Mouse (Mus musculus) spleen, adult 2 months (tissue): ENCODE data around the gene Kat6b. TPM values are rescaled to one million over a fixed set of nuclear protein-coding genes. Genes with fewer than 3 reads are reported as not detected.

Experiments
- DNase-seq, 2 experiments: peaks; one replicate each; pipeline versions ENCODE4 v3.0.0 to v3.0.0-alpha.2; 2012 to 2021; ENCODE audit warnings: low spot score in 2 of 2, low read depth in 1 of 2
- H3K27ac ChIP-seq: fragments of 200-500 bp; 2 replicates; pipeline ENCODE4 v1.5.1; 2012; ENCODE audit warnings: low read length, inconsistent platforms; ENCODE audit not compliant: insufficient read depth
- H3K27me3 ChIP-seq: fragments of 200-500 bp; 2 replicates; pipeline ENCODE4 v1.6.1; 2012; ENCODE audit warnings: mild to moderate bottlenecking, moderate library complexity, low read length, inconsistent platforms; ENCODE audit not compliant: control insufficient read depth, insufficient read depth
- H3K36me3 ChIP-seq: fragments of 200-500 bp; 2 replicates; pipeline ENCODE4 v1.6.1; 2012; ENCODE audit warnings: mild to moderate bottlenecking, low read length, inconsistent platforms; ENCODE audit not compliant: control insufficient read depth, insufficient read depth
- H3K4me1 ChIP-seq: fragments of 200-500 bp; 2 replicates; pipeline ENCODE4 v1.6.1; 2011; ENCODE audit warnings: inconsistent platforms; ENCODE audit not compliant: control insufficient read depth, insufficient read depth, insufficient read length
- H3K4me3 ChIP-seq: fragments of 200-500 bp; 2 replicates; pipeline ENCODE4 v1.5.1; 2011; ENCODE audit warnings: mild to moderate bottlenecking, inconsistent platforms; ENCODE audit not compliant: insufficient read depth, insufficient read length; ENCODE audit errors: extremely low read depth
- CTCF ChIP-seq: fragments of 200-500 bp; IDR thresholded peaks from 2 replicates; pipeline ENCODE4 v1.5.1; 2011; ENCODE audit warnings: mild to moderate bottlenecking, inconsistent platforms; ENCODE audit not compliant: insufficient read depth, insufficient read length, insufficient replicate concordance; ENCODE audit errors: extremely low read depth
- POLR2A ChIP-seq: fragments of 200-500 bp; IDR thresholded peaks from 2 replicates; pipeline ENCODE4 v1.6.1; 2011; ENCODE audit warnings: low read depth, low read length, inconsistent platforms
- WGBS: fragments of 180-500 bp; shearing (Covaris S2); methylation state at CpG from one replicate; pipeline ENCODE4 v1.1.7; 2018; 5-methylcytosine and 5-hydroxymethylcytosine counted together
- polyA plus RNA-seq: library from polyadenylated mRNA; depleted of rRNA; stranded (reverse); fragments of >200 nt; gene quantifications from 2 replicates; pipeline ENCODE4 v1.2.3, GENCODE M21; 2012

The Kat6b gene
- polyA plus RNA-seq, 1 experiment = 6.1 TPM

DNA sequence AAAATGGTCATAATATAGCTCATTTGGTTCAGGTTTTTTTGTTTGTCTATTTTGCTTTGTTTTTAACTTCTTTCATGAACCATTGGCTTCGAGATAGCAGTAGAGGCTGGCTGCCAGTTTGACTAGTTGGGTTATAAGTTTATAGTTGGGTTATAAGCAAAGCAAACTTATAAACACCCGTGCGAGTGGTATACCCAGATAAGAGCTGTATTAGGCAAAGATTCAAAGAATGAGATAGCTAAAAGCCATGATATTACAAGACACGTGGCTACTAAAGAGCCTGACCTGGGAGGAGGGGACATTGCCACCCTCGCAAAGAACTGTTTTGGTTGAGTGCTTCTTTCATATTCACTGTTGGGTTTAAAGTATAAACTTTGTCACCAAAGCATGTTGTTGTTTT is 102.6 kb downstream of the Kat6b start:
- TF ChIP-seq CTCF (no peak), POLR2A (no peak)
- DNase-seq = no peak
- Histone ChIP-seq H3K27ac (no peak overlapping the region), H3K4me3 (no peak overlapping the region), H3K4me1 (peaks cover 3% of the 10 kb centered on the region; the same call in 1 of the 2 replicates), H3K36me3 (no peaks in the 10 kb centered on the region), H3K27me3 (no peaks in the 10 kb centered on the region)
- 74% methylated on average over 5 of the region's 5 CpGs for WGBS

DNA sequence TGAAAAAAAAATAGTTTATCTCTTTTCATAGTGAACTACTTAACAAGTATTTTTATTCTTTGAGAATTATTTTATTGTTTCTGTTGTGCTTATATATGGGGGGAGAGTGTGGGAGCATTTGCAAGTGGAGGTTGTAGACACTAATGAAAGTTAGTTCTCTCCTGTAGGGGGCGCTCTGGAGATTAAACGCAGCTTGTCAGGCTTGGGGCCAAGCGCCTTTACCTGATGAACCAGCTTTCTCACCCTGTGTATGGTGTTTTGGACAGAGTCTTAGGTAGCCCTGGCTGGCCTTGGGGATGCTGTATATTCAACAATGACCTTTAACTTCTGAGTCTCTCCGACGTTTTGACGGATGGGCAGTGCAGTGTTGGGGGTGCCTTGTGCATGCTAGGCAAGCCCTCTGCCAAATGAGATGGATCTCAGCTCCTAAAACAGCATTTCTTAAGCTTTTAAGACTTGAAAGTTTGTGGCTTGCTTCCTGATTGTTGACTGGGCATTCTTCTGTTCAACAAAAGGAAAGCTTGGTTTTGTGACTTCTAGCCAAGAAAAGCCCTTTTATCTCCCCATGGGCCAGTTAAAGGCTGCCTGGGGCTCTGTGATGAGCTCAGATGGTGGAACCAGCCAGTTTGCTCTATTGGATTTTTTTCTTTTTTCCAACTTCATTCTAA is 103.4 kb downstream of the Kat6b start:
- Histone ChIP-seq H3K27me3 (no peaks in the 10 kb centered on the region), H3K4me1 (peaks cover 3% of the 10 kb centered on the region; the same call in 1 of the 2 replicates), H3K4me3 (no peak overlapping the region), H3K27ac (no peak overlapping the region), H3K36me3 (no peaks in the 10 kb centered on the region)
- TF ChIP-seq CTCF = no peak
- no peak for TF ChIP-seq POLR2A
- DNase-seq = no peak
- WGBS = 61% methylated on average over 6 of the region's 6 CpGs

- TF ChIP-seq POLR2A = no peak
- TF ChIP-seq CTCF = no peak
- Histone ChIP-seq H3K36me3 (no peaks in the 10 kb centered on the region), H3K4me3 (no peak overlapping the region), H3K27ac (no peak overlapping the region), H3K4me1 (peaks cover 3% of the 10 kb centered on the region; the same call in 1 of the 2 replicates), H3K27me3 (no peaks in the 10 kb centered on the region)
- 78% methylated on average over 8 of the region's 8 CpGs for WGBS
- DNase-seq = no peak
Observed at GRCm38 (mm10) chr14:21585491-21586251, 104.4 kb downstream of the Kat6b start.

DNA sequence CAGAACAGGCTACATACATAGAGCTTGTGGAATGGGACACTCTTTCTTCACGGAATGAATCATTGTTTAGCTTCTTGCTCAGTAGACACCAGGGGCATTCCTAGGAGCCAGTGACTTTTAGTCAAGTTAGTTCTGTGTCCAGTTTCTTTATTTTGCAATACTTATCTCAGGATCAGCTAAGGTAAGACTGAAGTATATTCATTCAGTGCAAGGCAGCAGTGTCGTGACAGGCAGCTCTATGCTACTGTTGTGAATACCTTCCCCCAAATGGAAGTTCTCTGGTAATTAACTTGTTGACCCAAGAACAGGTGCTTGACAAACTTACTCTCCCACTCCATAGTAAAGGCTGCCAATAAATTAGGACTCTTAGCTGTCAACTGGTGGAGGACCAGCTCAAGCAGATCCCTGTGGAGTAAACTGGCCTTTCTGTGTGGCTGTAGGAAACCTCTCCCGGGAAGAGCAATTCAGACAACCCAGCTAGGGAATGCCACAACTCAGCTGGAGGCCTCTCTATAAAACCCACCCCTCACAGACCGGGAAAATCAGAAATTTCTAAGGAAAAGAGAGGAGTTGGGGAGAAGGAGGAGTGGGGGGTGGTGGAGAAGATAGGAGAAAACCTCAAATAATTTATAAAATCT is 105.4 kb downstream of the Kat6b start:
- no peaks in the 10 kb centered on the region for H3K27me3 ChIP-seq
- no peak for DNase-seq

GRCm38 (mm10) chr14:21587931-21588330 is 106.7 kb downstream of the Kat6b start:
- Histone ChIP-seq H3K4me1 (no peaks in the 10 kb centered on the region), H3K27ac (no peak overlapping the region), H3K4me3 (no peak overlapping the region), H3K27me3 (no peaks in the 10 kb centered on the region), H3K36me3 (no peaks in the 10 kb centered on the region)
- no peak for TF ChIP-seq CTCF
- TF ChIP-seq POLR2A = no peak
- 78% methylated on average over 2 of the region's 2 CpGs for WGBS
- DNase-seq = no peak

More for the DNA sequence above, 105.4 kb downstream of the Kat6b start:
- Histone ChIP-seq H3K4me1 (peaks cover 3% of the 10 kb centered on the region; the same call in 1 of the 2 replicates), H3K27ac (no peak overlapping the region), H3K4me3 (no peak overlapping the region), H3K36me3 (no peaks in the 10 kb centered on the region)
- TF ChIP-seq CTCF = no peak
- TF ChIP-seq POLR2A = no peak
- 85% methylated on average over 4 of the region's 4 CpGs for WGBS

GRCm38 (mm10) chr14:21589620-21590019 is 108.4 kb downstream of the Kat6b start:
- no peak for DNase-seq
- Histone ChIP-seq H3K36me3 (no peaks in the 10 kb centered on the region), H3K4me1 (no peaks in the 10 kb centered on the region), H3K4me3 (no peak overlapping the region), H3K27ac (no peak overlapping the region), H3K27me3 (no peaks in the 10 kb centered on the region)
- TF ChIP-seq CTCF (no peak), POLR2A (no peak)
- 94% methylated on average over 7 of the region's 7 CpGs for WGBS

DNA sequence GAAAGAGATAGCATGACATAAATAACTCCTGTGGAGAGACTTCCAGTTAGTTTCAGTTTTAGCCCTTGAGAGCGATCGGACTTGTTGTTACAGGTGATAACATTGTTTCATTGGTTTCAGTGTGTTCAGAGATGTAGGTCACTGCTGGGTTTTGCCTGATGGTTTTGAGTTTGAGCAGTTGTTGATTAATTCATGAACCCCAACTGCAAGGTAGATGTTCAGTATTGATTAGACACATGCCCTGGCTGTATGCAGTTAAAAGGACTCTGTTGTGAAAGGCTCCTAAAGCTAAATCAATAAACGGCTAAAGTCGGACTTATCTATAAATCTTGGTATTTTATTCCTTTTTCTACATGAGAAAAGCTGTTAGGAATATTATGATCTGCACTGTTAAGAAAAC is 109.0 kb downstream of the Kat6b start:
- Histone ChIP-seq H3K27me3 (no peaks in the 10 kb centered on the region), H3K4me1 (no peaks in the 10 kb centered on the region), H3K27ac (no peak overlapping the region), H3K36me3 (no peaks in the 10 kb centered on the region), H3K4me3 (no peak overlapping the region)
- 93% methylated on average over 4 of the region's 4 CpGs for WGBS
- no peak for DNase-seq
- TF ChIP-seq POLR2A (no peak), CTCF (no peak)
